Mouse (Mus musculus) midbrain, embryonic 16.5 days (tissue): ENCODE results near the gene Prcd. TPM values are rescaled to one million over a fixed set of nuclear protein-coding genes. Genes with fewer than 3 reads are reported as not detected.
A peak's percentile ranks its signal among the peaks of the same experiment; 100 is the strongest.
"Not testable (repeated sequence)": the region's sequence is repeated elsewhere in the genome, so short reads cannot be mapped to it uniquely, and the experiment has no call there.

Experiments
- ATAC-seq: fragments of 200-750 bp; cut with Nextera tagmentation; 2 replicates; pipeline ENCODE4 v1.8.0; 2017; ENCODE audit warnings: moderate TSS enrichment
- H3K27ac ChIP-seq: fragments of 300-500 bp; sonication (generic); 2 replicates; pipeline ENCODE4 v1.5.1; 2014; ENCODE audit warnings: mild to moderate bottlenecking, low read length, mixed read lengths
- H3K27me3 ChIP-seq: fragments of 300-500 bp; sonication (generic); 2 replicates; pipeline ENCODE4 v1.6.1; 2014; ENCODE audit warnings: low read depth, low read length, mixed read lengths; ENCODE audit not compliant: control insufficient read depth, insufficient read depth
- H3K36me3 ChIP-seq: fragments of 300-500 bp; sonication (generic); 2 replicates; pipeline ENCODE4 v1.6.1; 2014; ENCODE audit warnings: mild to moderate bottlenecking, low read length, moderate library complexity, mixed read lengths; ENCODE audit not compliant: control insufficient read depth, insufficient read depth
- H3K4me1 ChIP-seq: fragments of 300-500 bp; sonication (generic); 2 replicates; pipeline ENCODE4 v1.6.1; 2014; ENCODE audit warnings: mild to moderate bottlenecking, low read length, mixed read lengths; ENCODE audit not compliant: control insufficient read depth, insufficient read depth
- H3K4me2 ChIP-seq: fragments of 300-500 bp; sonication (generic); 2 replicates; pipeline ENCODE4 v1.6.1; 2014; ENCODE audit warnings: mild to moderate bottlenecking, low read length, mixed read lengths
- H3K4me3 ChIP-seq: fragments of 300-500 bp; sonication (generic); 2 replicates; pipeline ENCODE4 v1.5.1; 2014; ENCODE audit warnings: low read depth, mild to moderate bottlenecking, low read length, moderate library complexity, mixed read lengths
- H3K9ac ChIP-seq: fragments of 300-500 bp; sonication (generic); 2 replicates; pipeline ENCODE4 v1.6.1; 2014; ENCODE audit warnings: low read depth, low read length, mixed read lengths
- H3K9me3 ChIP-seq: fragments of 300-500 bp; sonication (generic); replicated peaks from 2 replicates; pipeline ENCODE4 v1.6.1; 2014; ENCODE audit warnings: mild to moderate bottlenecking, low read length, mixed read lengths; ENCODE audit not compliant: control insufficient read depth, poor library complexity, severe bottlenecking
- WGBS: fragments of 180-500 bp; shearing (Covaris S2); extraction: QIAGEN DNeasy Blood & Tissue Kit; methylation state at CpG from one replicate; pipeline ENCODE4 v1.1.7; 2014; 5-methylcytosine and 5-hydroxymethylcytosine counted together
- polyA plus RNA-seq: library from polyadenylated mRNA; unstranded; fragments of >200 nt; fragmentation: Nextera tagmentation; extraction: Ambion mirVana; gene quantifications from 2 replicates; pipeline ENCODE4 v1.2.1, GENCODE M21; 2015

Gene Prcd
- polyA plus RNA-seq = 3.7 and 4.4 TPM in 2 replicates

DNA sequence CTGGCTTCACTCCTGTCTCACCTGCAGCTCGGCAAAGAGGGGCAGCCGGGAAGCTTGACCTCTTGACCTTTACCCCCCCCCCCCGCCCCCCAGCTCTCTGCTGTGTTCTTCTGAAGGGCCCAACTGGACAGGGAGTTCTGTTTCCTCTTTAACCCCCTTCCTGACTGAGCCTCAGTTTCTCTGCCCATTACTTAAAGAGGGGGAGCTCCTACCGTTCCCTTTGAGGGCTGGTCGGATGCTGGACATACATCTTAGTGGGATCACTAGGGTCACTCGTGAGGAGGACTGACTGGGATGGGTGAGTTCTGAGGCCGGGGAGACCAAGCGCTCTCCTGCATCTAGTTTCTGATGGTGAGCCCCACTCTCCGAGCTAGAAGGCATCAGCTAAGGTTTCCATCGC lies at the start of gene Prcd:
TSS of gene Prcd (plus strand) at position 301 of the 400 bp plus-strand sequence.
- Histone ChIP-seq H3K36me3 (no peaks in the 10 kb centered on the region), H3K4me3 (peak within 1 kb of the TSS; percentile 59), H3K9ac (peak within 1 kb of the TSS; percentile 78), H3K27me3 (no peaks in the 10 kb centered on the region), H3K4me2 (peak within 1 kb of the TSS; percentile 80), H3K27ac (no peak within 1 kb of the TSS), H3K4me1 (peaks cover 23% of the 10 kb centered on the region), H3K9me3 (no peaks in the 10 kb centered on the region)
- 4% methylated on average over 9 of the region's 10 CpGs for WGBS
- ATAC-seq = no peak

DNA sequence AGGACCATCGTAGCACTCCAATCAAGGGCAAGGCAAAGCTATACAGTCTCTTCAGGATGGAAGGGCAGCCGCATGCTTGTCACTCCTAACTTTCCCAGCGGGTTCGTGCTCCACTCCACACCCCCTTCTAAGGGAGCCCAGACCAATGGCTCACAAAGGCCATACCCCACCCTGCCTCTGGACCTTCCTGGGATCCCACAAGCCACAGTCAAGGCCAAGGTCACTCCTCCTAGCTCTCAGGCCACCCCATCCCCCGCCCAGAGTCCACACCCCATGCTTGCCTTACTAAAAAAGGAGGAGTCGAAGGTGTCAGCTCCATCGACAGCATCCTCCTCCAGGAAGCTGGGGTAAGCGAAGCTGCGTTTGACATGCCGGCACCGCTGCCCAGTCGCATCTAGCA lies 49.2 kb upstream of the Prcd start:
- H3K4me1 ChIP-seq = no peaks in the 10 kb centered on the region
- no peak for ATAC-seq
- H3K9ac ChIP-seq = no peak overlapping the region
- no peak overlapping the region for H3K4me2 ChIP-seq
- 92% methylated on average over 12 of the region's 12 CpGs for WGBS
- H3K4me3 ChIP-seq = no peak overlapping the region
- no peaks in the 10 kb centered on the region for H3K27me3 ChIP-seq
- H3K36me3 ChIP-seq = no peaks in the 10 kb centered on the region
- H3K27ac ChIP-seq = no peak overlapping the region
- no peaks in the 10 kb centered on the region for H3K9me3 ChIP-seq

DNA sequence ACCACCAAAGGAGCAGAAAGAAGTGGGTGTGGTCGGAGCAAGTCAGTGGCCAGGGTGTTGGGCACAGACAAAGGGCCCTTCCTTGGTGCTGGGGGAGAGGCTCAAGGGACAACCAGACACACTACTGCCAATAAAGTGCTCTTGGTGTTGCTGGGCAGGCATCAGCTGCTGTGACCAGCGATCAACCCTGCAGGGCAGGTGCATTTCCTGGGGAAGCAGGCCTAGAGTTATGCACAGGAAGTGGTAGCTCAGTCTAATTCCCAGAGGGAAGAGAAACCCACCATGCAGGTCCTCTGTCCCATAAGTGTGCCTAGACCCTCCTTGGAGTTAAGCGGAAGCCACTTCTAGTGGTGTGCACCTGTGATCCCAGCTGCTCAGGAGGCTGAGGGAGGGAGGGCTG lies 45.6 kb upstream of the Prcd start:
- Histone ChIP-seq H3K27ac (no peak overlapping the region), H3K27me3 (no peaks in the 10 kb centered on the region), H3K4me1 (no peaks in the 10 kb centered on the region), H3K36me3 (no peaks in the 10 kb centered on the region), H3K4me2 (no peak overlapping the region), H3K4me3 (no peak overlapping the region), H3K9ac (no peak overlapping the region), H3K9me3 (no peaks in the 10 kb centered on the region)
- ATAC-seq = no peak
- WGBS = 79% methylated on average over 3 of the region's 3 CpGs

DNA sequence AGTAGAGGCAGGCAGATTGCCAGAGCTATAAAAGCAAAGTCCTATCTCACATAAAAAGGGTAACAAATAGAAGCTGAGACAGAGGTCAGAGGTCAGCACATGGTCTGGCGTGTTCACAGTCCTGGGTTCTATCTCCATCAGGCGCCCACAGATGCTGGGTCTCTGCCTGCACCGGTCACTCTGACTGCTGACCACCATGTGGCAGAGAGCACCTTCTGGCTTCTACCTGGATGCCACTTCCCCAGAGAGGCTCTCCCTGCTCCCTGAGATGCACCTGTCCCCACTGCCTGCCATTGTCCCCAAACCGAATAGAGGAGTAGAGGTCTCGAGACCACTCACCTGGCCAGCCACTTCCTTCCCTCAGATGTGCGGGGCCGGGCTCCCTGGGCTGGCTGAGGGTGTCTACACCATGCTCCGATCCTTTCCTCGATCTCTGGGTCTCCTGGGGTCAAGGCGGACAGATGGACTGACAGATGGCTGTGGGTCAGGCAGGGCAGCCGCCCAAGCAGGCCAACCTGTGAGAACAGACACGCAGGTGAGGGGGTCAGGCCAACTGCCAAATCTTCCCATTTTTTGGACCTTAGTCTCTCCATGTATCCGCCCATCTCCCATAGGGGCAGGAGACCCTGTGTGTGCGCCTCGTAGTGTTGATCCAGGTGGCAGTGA lies 43.2 kb upstream of the Prcd start:
- Histone ChIP-seq H3K9me3 (no peaks in the 10 kb centered on the region), H3K27me3 (no peaks in the 10 kb centered on the region), H3K4me2 (no peak overlapping the region), H3K4me3 (no peak overlapping the region), H3K27ac (no peak overlapping the region), H3K9ac (no peak overlapping the region), H3K4me1 (no peaks in the 10 kb centered on the region), H3K36me3 (no peaks in the 10 kb centered on the region)
- no peak for ATAC-seq
- 91% methylated on average over 15 of the region's 15 CpGs for WGBS

DNA sequence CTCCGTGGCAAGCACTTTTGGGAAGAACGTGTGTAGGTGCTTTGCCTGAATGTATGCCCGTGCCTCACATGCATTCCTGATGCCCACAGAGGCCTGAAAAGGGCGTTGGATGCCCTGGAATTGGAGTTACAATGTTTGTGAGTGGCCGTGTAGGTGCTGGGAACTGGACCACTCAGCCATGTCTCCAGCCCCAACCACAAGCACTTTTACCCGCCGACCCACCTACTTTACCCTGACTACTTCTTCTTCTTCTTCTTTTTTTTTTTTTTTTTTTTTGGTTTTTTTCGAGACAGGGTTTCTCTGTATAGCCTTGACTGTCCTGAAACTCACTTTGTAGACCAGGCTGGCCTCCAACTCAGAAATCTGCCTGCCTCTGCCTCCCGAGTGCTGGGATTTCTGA lies 42.2 kb upstream of the Prcd start:
- ATAC-seq, H3K36me3 ChIP-seq, H3K9ac ChIP-seq, H3K27me3 ChIP-seq, H3K4me1 ChIP-seq, H3K4me2 ChIP-seq, H3K27ac ChIP-seq, H3K9me3 ChIP-seq, H3K4me3 ChIP-seq: not testable (repeated sequence)
- WGBS = 86% methylated on average over 8 of the region's 9 CpGs

DNA sequence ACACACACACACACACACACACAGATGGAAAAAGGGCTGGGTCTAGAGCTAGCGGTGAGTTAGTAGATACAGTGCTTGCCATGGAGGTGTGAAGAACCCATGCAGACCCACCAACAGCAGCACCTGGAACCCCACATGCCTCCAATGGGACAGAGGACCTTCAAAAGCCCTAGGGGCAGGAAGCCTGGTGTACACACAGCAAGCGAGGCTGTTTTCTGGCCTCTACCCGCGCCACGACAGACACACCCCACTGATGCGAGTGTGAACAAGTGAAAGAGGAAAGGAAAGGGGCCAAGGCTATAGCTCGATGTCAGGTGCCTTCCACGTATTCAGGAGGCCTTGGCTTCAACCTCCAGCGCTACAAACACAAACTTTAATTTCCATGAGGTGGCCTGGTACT lies 41.5 kb upstream of the Prcd start:
- WGBS = 92% methylated on average over 9 of the region's 9 CpGs
- H3K27ac ChIP-seq = no peak overlapping the region
- H3K9ac ChIP-seq = no peak overlapping the region
- no peak for ATAC-seq
- no peaks in the 10 kb centered on the region for H3K4me1 ChIP-seq
- no peak overlapping the region for H3K4me3 ChIP-seq
- H3K4me2 ChIP-seq = no peak overlapping the region
- H3K36me3 ChIP-seq = no peaks in the 10 kb centered on the region
- H3K27me3 ChIP-seq = no peaks in the 10 kb centered on the region
- H3K9me3 ChIP-seq = no peaks in the 10 kb centered on the region

DNA sequence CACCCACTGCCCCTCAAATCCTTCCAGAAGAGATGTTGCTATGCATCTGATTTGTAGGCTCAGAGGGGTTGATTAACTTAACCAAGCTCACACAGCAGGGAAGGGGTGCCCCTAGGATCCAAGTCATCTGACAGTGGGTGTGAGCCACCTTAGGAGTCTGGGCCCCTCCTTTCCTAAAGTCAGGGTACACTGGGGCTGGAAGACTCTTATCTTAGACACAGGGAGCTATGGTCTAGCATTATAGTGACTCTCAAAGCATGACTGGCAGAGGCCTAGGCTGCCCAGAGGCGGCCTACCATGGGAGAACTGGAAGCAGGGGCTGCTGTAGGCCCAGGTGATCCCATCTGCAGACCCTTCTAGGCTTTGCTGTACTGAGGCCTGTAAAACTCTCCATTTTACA lies 40.8 kb upstream of the Prcd start:
- H3K4me1 ChIP-seq = no peaks in the 10 kb centered on the region
- H3K9ac ChIP-seq = no peak overlapping the region
- 79% methylated on average over 1 of the region's 1 CpGs for WGBS
- no peak for ATAC-seq
- no peak overlapping the region for H3K27ac ChIP-seq
- H3K9me3 ChIP-seq = no peaks in the 10 kb centered on the region
- no peaks in the 10 kb centered on the region for H3K36me3 ChIP-seq
- H3K4me2 ChIP-seq = no peak overlapping the region
- H3K27me3 ChIP-seq = no peaks in the 10 kb centered on the region
- H3K4me3 ChIP-seq = no peak overlapping the region

DNA sequence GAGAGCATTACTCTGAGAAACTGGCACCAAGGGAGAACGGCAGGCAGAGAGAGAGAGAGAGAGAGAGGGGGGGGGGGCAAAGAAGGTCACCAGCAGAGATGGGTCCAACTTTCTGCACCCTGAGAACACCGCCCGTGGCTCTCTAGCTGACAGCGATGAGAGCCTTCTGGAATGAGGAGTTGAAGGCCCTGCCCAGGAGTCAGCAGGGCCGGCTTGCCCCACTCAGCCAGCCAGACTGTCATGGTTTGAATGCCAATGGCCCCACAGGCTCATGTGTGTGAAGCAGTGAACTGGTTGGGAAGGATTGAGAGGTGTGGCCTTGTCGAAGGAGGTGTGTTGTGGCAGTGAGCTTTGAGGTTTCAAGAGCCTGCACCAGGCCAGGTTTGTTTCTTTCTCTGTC lies 40.1 kb upstream of the Prcd start:
- 93% methylated on average over 6 of the region's 6 CpGs for WGBS
- no peaks in the 10 kb centered on the region for H3K36me3 ChIP-seq
- H3K4me2 ChIP-seq = no peak overlapping the region
- H3K9ac ChIP-seq = no peak overlapping the region
- no peaks in the 10 kb centered on the region for H3K27me3 ChIP-seq
- ATAC-seq = no peak
- H3K27ac ChIP-seq = no peak overlapping the region
- no peak overlapping the region for H3K4me3 ChIP-seq
- no peaks in the 10 kb centered on the region for H3K9me3 ChIP-seq
- H3K4me1 ChIP-seq = no peaks in the 10 kb centered on the region

DNA sequence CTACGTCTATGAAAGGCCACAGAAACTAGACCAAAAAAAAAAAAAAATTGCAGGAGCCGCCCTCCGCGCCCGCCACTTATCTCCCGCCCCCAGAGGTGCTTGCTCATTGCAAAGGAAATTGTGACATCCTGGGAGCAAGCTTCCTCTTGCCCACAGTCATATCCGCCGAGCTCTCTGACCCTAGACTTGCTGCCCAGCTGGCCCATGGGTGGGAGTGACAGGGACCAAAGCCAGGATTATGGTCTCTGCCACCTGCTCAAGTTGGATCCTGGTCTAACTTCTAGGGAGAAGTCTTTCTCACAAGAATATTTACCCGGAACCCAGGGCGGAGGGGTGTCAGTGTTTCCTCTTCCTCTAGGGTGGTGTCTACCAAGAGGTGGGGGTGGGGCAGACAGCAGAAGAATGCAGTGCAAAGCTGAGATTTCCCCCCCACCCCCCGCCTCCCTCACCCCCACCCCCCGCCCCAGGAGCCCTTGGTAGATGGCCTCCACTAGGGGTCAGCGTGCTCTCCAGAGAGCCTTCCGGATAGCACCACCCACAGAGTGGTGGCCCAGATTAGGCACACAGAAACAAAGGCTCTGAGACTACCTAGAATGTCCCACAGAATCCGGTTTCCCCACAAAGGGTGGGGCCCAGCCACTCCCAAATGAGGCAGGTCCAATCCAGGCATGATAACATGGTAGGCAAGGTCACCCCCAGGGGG lies 37.4 kb upstream of the Prcd start:
- Histone ChIP-seq H3K4me3 (no peak overlapping the region), H3K9ac (no peak overlapping the region), H3K27ac (no peak overlapping the region), H3K36me3 (no peaks in the 10 kb centered on the region), H3K4me1 (no peaks in the 10 kb centered on the region), H3K27me3 (no peaks in the 10 kb centered on the region), H3K9me3 (no peaks in the 10 kb centered on the region), H3K4me2 (no peak overlapping the region)
- 56% methylated on average over 15 of the region's 15 CpGs for WGBS
- ATAC-seq = no peak
